Mouse (Mus musculus): ENCODE measurements around the gene Zcwpw1.
"Not testable (repeated sequence)": the region's sequence is repeated elsewhere in the genome, so short reads cannot be mapped to it uniquely, and the experiment has no call there.

The Zcwpw1 gene

DNA sequence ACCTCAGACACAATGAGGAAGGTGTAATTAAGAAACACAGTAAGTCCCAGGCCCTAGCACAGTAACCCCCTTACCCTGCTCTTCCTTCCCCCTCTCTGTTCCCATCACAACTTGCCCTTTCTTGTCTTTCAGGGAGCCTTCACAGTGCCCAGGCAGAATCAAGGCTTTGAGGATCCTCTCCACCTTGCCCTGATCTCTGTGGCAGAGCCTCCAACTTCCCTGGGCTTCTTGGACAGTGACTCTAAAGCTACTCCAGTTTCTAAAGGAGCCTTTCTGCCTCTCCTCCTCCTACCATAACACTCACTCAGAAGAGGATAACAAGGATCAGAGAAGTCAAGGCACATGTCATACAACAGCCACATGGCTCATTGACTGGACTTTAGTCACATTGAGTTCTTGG, 49.0 kb downstream of the Zcwpw1 start:
- no peak for DNase-seq

DNA sequence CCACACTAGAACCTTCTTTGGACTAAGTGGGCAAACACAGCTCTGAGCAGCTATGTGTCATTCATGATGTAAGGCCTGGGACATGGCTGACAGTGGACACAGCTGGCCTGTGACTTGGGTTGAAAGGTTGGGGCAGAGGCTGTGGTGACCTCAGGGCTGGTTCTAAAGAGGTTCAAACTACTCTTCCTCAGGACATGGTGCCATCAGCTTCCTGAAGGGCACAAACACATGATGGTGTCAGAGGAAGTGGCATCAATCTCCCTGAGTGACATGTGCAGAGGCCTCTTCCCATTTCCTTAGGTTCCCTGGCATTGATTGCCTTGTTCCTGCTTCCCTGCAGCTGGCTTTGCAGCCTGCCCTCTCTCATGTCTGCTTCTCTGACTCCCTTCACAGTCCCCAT, 49.5 kb downstream of the Zcwpw1 start:
- not testable (repeated sequence) for DNase-seq

DNA sequence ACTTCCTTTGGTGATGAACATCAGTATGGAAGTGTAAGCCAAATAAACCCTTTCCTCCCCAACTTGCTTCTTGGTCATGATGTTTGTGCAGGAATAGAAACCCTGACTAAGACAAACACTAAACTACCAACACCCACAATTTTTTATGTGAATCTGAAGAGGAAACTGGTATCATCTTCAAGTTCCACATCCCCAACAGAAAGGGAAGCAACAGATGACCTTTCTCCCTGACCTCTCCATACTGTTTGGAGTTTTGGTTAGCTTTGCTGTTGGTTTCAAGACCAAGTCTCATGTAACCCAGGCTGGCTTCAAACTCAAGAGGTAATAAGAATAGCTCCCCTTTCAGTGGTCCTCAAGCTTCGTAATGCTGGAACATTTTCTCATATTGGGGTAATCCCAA, 62.7 kb downstream of the Zcwpw1 start:
- not testable (repeated sequence) for DNase-seq

DNA sequence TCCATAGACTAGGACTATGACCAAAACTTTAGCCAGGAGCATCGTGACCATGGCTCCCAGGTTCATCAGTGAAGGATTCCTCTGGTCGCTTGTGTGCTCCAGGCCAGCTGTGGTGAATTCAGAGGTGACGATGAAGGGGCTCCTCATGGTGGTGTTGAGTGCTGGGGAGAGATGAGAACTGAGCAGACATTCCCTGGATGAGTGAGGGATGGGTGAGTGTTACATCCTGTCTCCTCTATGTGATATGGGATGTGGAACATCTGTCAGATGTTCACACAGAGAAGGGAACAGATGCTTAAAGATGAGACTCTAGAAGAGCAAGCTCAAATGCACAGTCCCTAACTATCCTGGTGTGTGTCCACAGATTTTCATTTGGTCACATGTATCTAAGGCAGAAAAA, 67.3 kb downstream of the Zcwpw1 start:
- not testable (repeated sequence) for DNase-seq

DNA sequence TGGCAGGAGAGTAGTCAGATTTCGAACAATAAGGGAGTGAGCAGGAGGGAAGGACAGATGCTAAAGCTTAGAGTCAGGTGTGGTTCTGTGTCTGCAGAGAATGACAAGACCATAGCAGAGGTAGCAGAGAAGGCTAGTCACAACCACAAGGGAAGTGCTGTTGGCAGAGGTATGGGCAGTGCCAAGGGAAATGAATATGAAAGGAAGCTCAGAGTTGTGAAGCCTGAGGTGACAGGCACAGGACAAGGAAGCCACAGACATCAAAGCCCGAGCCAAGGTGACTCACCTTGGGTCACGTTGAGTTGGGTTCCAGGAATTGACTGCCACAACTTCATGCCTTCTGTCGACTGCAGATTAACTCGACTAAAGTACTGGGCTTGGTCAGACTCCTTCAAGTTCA, 69.3 kb downstream of the Zcwpw1 start:
- DNase-seq: not testable (repeated sequence)

DNA sequence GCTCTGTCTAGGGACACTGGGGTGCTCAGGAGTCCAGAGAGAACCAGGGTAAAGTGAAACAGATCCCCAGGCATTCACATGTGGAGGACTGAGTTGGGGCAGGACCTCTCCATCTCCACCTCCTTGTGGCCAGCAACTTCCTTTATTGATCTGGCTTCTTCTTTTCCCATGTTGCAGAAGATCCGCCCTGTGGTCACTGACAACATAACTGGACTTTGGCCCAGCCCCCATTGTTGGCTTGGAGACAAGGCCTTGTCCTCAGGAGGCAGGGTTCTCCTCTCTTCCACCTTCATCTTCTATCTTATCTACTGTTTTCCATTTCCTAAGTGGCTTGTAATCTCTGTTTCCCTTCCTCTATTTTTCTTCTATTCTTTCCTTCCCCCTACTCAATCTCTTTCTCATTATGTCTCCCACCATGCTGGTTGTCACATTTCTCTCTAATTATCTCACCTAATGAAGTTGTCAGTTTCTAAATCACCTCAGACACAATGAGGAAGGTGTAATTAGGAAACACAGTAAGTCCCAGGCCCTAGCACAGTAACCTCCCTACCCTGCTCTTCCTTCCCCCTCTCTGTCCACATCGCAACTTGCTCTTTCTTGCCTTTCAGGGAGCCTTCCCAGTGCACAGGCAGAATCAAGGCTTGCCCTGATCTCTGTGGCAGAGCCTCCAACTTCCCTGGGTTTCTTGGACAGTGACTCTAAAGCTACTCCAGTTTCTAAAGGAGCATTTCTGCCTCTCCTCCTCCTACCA, 70.5 kb downstream of the Zcwpw1 start, which contains the start of gene Pilrb1:
Gene Pilrb1, minus strand, starts transcription at position 147 of the 751 bp plus-strand sequence.
- not testable (repeated sequence) for DNase-seq

DNA sequence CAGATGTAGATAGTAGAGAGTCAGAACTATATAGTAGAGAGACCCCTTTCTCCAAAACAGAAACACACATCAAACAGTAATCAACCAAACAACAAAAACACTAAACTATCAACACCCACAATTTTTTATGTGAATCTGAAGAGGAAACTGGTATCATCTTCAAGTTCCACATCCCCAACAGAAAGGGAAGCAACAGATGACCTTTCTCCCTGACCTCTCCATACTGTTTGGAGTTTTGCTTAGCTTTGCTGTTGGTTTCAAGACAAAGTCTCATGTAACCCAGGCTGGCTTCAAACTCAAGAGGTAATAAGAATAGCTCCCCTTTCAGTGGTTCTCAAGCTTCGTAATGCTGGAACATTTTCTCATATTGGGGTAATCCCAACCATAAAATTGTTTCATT, 76.4 kb downstream of the Zcwpw1 start:
- not testable (repeated sequence) for DNase-seq

DNA sequence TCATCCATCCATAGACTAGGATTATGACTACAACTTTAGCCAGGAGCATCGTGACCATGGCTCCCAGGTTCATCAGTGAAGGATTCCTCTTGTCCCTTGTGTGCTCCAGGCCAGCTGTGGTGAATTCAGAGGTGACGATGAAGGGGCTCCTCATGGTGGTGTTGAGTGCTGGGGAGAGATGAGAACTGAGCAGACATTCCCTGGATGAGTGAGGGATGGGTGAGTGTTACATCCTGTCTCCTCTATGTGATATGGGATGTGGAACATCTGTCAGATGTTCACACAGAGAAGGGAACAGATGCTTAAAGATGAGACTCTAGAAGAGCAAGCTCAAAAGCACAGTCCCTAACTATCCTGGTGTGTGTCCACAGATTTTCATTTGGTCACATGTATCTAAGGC, 81.0 kb downstream of the Zcwpw1 start:
- not testable (repeated sequence) for DNase-seq

DNA sequence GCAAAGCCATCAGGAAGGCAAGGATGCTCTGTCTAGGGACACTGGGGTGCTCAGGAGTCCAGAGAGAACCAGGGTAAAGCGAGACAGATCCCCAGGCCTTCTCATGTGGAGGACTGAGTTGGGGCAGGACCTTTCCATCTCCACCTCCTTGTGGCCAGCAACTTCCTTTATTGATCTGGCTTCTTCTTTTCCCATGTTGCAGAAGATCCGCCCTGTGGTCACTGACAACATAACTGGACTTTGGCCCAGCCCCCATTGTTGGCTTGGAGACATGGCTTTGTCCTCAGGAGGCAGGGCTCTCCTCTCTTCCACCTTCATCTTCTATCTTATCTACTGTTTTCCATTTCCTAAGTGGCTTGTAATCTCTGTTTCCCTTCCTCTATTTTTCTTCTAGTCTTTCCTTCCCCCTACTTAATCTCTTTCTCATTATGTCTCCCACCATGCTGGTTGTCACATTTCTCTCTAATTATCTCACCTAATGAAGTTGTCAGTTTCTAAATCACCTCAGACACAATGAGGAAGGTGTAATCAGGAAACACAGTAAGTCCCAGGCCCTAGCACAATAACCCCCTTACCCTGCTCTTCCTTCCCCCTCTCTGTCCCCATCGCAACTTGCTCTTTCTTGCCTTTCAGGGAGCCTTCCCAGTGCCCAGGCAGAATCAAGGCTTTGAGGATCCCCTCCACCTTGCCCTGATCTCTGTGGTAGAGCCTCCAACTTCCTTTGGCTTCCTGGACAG, 84.2 kb downstream of the Zcwpw1 start, which contains the start of gene Pilrb2:
Gene Pilrb2, minus strand, starts transcription at position 172 of the 737 bp plus-strand sequence.
- DNase-seq: not testable (repeated sequence)
